Mouse (Mus musculus) cortical plate, adult 2 months (tissue): ENCODE results near the gene Hspb6.

Source experiments
- CTCF ChIP-seq: fragments of 200-500 bp; IDR thresholded peaks from 2 replicates; pipeline ENCODE4 v1.5.1; 2011; ENCODE audit warnings: mild to moderate bottlenecking, control low read depth, low read length; ENCODE audit not compliant: insufficient read depth; ENCODE audit errors: extremely low read depth
- POLR2A ChIP-seq: fragments of 200-500 bp; IDR thresholded peaks from 2 replicates; pipeline ENCODE4 v1.6.1; 2011; ENCODE audit warnings: mild to moderate bottlenecking, low read length, control low read depth; ENCODE audit not compliant: insufficient read depth; ENCODE audit errors: extremely low read depth

DNA sequence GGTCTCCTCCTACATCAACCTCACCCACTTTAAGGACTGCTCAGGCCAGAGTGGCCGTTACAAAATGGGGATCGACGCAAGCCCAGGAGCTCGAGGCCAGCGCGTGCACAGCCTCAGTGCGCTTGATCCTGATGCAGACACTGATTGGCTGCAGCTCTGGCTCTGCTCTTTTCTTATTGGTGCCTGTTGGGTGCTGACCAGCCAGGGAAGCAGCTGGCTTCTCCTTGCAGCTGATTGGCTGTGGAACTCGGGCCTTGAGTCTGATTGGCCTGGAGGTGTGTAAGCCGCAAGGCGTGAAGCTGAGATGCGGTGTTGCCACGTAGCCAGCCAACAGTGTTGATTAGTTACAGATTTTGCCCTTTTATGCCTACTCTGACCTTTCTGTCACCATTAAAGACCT, 46.8 kb downstream of the Hspb6 start, which contains the start of gene Zbtb32:
- TF ChIP-seq CTCF, result no peak
- TF ChIP-seq POLR2A, result no peak
